8 mouse cellular contexts compared by ENCODE assay signal in genomic region chr10:80995091-80995632, GRCm38 (mm10). TPM values are rescaled to one million over a fixed set of nuclear protein-coding genes. Genes with fewer than 3 reads are reported as not detected.
DNase-seq lines count a peak whose midpoint lies in the region; ATAC-seq lines count a peak whose summit lies in the region.

No protein-coding gene starts in this region.

- peaks cover 6% of the 10 kb centered on the region for H3K4me1 ChIP-seq in intestine, embryonic 16.5 days (ENCODE audit: control insufficient read depth, insufficient read depth, low read length)
- peaks cover 16% of the 10 kb centered on the region for H3K4me1 ChIP-seq in limb, embryonic 15.5 days

- no peaks in the 10 kb centered on the region for H3K9me3 ChIP-seq in intestine, embryonic 16.5 days (ENCODE audit: control insufficient read depth, low read length)
- no peaks in the 10 kb centered on the region for H3K9me3 ChIP-seq in limb, embryonic 15.5 days

- peak; percentile 52 for ATAC-seq in granulocyte monocyte progenitor cell, adult 5-6 weeks (replicated peaks; ENCODE audit: poor library complexity, severe bottlenecking)
- ATAC-seq in intestine, embryonic 16.5 days: peak; percentile 24; the same call in 1 of the 2 replicates
- peak; percentile 19; the same call in 1 of the 2 replicates for ATAC-seq in limb, embryonic 15.5 days (ENCODE audit: insufficient number of reproducible peaks, low FRiP score, low TSS enrichment, low read depth)
- peak; percentile 67 for ATAC-seq in monocyte, adult 5-6 weeks (replicated peaks; ENCODE audit: insufficient number of reproducible peaks, low FRiP score, low TSS enrichment, poor library complexity, severe bottlenecking)

- peaks cover 11% of the 10 kb centered on the region; the same call in 1 of the 2 replicates for H3K27me3 ChIP-seq in intestine, embryonic 16.5 days (replicated peaks; ENCODE audit: control insufficient read depth, insufficient read depth, low read length)
- peaks cover 27% of the 10 kb centered on the region for H3K27me3 ChIP-seq in limb, embryonic 15.5 days

- H3K4me3 ChIP-seq in intestine, embryonic 16.5 days (ENCODE audit: low read length): 0 out of 2 replicates have a peak overlapping the region, but pooled peaks have one; percentile 8
- no peak overlapping the region for H3K4me3 ChIP-seq in limb, embryonic 15.5 days

- DNase-seq in layer of hippocampus, adult 18-20 months (ENCODE audit: low spot score in 2 of 2): peak; percentile 79 to 92
- DNase-seq in layer of hippocampus, adult 9-11 months: no peak
- DNase-seq in embryo, embryonic 11.5 days (ENCODE audit: low read depth, low spot score): peak; percentile 67
- peak; percentile 49 to 75 for DNase-seq in spleen, postnatal 14 days (ENCODE audit: low spot score in 2 of 2)

- WGBS in intestine, embryonic 16.5 days: 10% methylated on average over 21 of the region's 21 CpGs
- 10% methylated on average over 21 of the region's 21 CpGs for WGBS in limb, embryonic 15.5 days

- H3K36me3 ChIP-seq in intestine, embryonic 16.5 days (ENCODE audit: control insufficient read depth, insufficient read depth, low read length): no peaks in the 10 kb centered on the region
- H3K36me3 ChIP-seq in limb, embryonic 15.5 days: no peaks in the 10 kb centered on the region

- H3K27ac ChIP-seq in intestine, embryonic 16.5 days (ENCODE audit: low read length): no peak overlapping the region
- no peak overlapping the region for H3K27ac ChIP-seq in limb, embryonic 15.5 days

- H3K4me2 ChIP-seq in intestine, embryonic 16.5 days (ENCODE audit: low read depth, low read length): peak overlapping the region; percentile 34; the same call in 1 of the 2 replicates
- H3K4me2 ChIP-seq in limb, embryonic 15.5 days: peak overlapping the region; percentile 27; the same call in 1 of the 2 replicates

- peak overlapping the region; percentile 35 for H3K9ac ChIP-seq in intestine, embryonic 16.5 days (ENCODE audit: low read depth, low read length)
- H3K9ac ChIP-seq in limb, embryonic 15.5 days: no peak overlapping the region

RNA-seq across cellular contexts. Expression of gene Gng7, which starts 19.6 kb away (rescaled TPM):
- 100 to 1,000 TPM; 166 to 173 TPM for total RNA-seq in layer of hippocampus, adult 18-20 months (2021)
- 0.30 and 1.5 TPM in 2 replicates for total RNA-seq in granulocyte monocyte progenitor cell, adult 5-6 weeks (2014; fragmentation: Nextera tagmentation)
- 0.09 and 0.46 TPM in 2 replicates for total RNA-seq in granulocyte monocyte progenitor cell, adult 5-6 weeks (2017)
- 3.6 and 4.0 TPM in 2 replicates for polyA plus RNA-seq in intestine, embryonic 16.5 days (2015; fragmentation: Nextera tagmentation; extraction: Ambion mirVana)
- polyA plus RNA-seq in limb, embryonic 15.5 days (2015; fragmentation: Nextera tagmentation; extraction: Ambion mirVana): 7.7 and 8.7 TPM in 2 replicates
- total RNA-seq in monocyte, adult 5-6 weeks (2017): 0.10 TPM in 1 of 3 replicates, not detected in the others

RNA-seq across cellular contexts. Expression of gene Diras1, which starts 30.3 kb away (rescaled TPM):
- 10 to 100 TPM; 96.6 to 98.2 TPM for total RNA-seq in layer of hippocampus, adult 18-20 months (2021)
- total RNA-seq in granulocyte monocyte progenitor cell, adult 5-6 weeks (2014; fragmentation: Nextera tagmentation): not detected in 2 replicates
- not detected in 2 replicates for total RNA-seq in granulocyte monocyte progenitor cell, adult 5-6 weeks (2017)
- 0.61 and 0.92 TPM in 2 replicates for polyA plus RNA-seq in intestine, embryonic 16.5 days (2015; fragmentation: Nextera tagmentation; extraction: Ambion mirVana)
- polyA plus RNA-seq in limb, embryonic 15.5 days (2015; fragmentation: Nextera tagmentation; extraction: Ambion mirVana): 0.05 and 0.29 TPM in 2 replicates
- 0.38 TPM in 1 of 3 replicates, not detected in the others for total RNA-seq in monocyte, adult 5-6 weeks (2017)

RNA-seq across cellular contexts. Expression of gene Slc39a3, which starts 42.1 kb away (rescaled TPM):
- total RNA-seq in layer of hippocampus, adult 18-20 months (2021): 10 to 100 TPM; 62.1 to 64.4 TPM
- 3.1 and 5.9 TPM in 2 replicates for total RNA-seq in granulocyte monocyte progenitor cell, adult 5-6 weeks (2014; fragmentation: Nextera tagmentation)
- total RNA-seq in granulocyte monocyte progenitor cell, adult 5-6 weeks (2017): 4.3 and 5.3 TPM in 2 replicates
- 18.1 and 18.9 TPM in 2 replicates for polyA plus RNA-seq in intestine, embryonic 16.5 days (2015; fragmentation: Nextera tagmentation; extraction: Ambion mirVana)
- polyA plus RNA-seq in limb, embryonic 15.5 days (2015; fragmentation: Nextera tagmentation; extraction: Ambion mirVana): 21.3 and 21.8 TPM in 2 replicates
- total RNA-seq in monocyte, adult 5-6 weeks (2017): 4.5 to 9.9 TPM (median 7.3 TPM) in 3 replicates

Comparison
In these comparisons a context has a peak if more than half of its experiments do, and no peak if none do; other contexts are left out.
1. RNA of gene Gng7, which starts 19.6 kb away (total RNA-seq): 166 to 173 TPM in layer of hippocampus, adult 18-20 months; 0.09 to 1.5 TPM in granulocyte monocyte progenitor cell, adult 5-6 weeks and 0.10 TPM in monocyte, adult 5-6 weeks; every median in the first group is over 10 times any median in the second.
2. RNA of gene Diras1, which starts 30.3 kb away (total RNA-seq): 96.6 to 98.2 TPM in layer of hippocampus, adult 18-20 months; 0.38 TPM in monocyte, adult 5-6 weeks and not detected in granulocyte monocyte progenitor cell, adult 5-6 weeks; every median in the first group is over 10 times any median in the second.
3. Peak in every context shown above with its lines, with median percentiles within 50 percentile points of each other: ATAC-seq.